Mouse (Mus musculus): ENCODE data around the gene Vrk3. TPM values are rescaled to one million over a fixed set of nuclear protein-coding genes. Genes with fewer than 3 reads are reported as not detected.

Gene Vrk3
- polyA plus RNA-seq, 1 experiment from 2014 or later: 28.1 TPM

DNA sequence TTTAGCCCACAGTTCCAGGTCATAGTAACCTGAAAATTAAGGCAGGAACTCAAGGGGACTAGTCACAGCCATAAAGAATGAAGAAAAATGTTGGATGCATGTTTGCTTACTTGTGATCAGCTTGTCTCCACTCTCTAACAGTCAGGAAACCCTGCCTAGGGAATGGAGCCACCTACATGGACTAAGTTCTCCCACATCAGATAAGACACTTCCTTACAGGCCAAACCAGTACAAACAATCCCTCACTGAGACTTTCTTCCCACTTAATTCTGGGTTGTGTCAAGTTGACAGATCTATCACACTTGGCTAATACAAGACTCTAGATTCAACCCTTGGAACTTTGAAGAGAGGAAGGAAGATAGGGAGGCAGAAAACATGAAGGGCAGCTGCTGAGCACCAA lies 12.2 kb downstream of the Vrk3 start:
- Histone ChIP-seq H3K4me3 (replicated peaks) (no peak overlapping the region), H3K4me1 (replicated peaks) (no peaks in the 10 kb centered on the region), H3K9ac (no peak overlapping the region), H3K36me3 (replicated peaks) (peaks cover 92% of the 10 kb centered on the region), H3K27me3 (no peaks in the 10 kb centered on the region), H3K4me2 (no peak overlapping the region), H3K27ac (replicated peaks) (no peak overlapping the region), H3K9me3 (replicated peaks) (no peaks in the 10 kb centered on the region)
- no peak for ATAC-seq (ENCODE audit: insufficient read depth)

DNA sequence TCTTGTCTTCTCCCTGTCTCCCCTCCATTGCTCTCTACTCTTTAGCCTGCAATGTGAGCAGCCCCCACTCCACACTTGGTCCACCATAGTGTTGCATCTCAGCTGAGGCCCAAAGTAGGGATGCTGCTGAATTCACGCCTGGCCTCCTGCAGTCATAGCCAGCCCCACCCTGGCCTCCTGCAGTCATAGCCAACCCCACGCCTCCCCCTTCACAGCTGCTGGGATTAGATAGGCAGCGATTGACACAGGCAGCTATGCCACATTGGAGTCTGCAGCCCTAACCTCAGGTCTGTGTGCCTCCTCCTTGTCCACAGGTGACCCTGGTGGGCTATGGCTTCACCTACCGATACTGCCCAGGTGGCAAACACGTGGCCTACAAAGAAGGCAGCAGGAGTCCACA lies 19.9 kb downstream of the Vrk3 start:
- peak; percentile 63 for ATAC-seq (ENCODE audit: insufficient read depth)

DNA sequence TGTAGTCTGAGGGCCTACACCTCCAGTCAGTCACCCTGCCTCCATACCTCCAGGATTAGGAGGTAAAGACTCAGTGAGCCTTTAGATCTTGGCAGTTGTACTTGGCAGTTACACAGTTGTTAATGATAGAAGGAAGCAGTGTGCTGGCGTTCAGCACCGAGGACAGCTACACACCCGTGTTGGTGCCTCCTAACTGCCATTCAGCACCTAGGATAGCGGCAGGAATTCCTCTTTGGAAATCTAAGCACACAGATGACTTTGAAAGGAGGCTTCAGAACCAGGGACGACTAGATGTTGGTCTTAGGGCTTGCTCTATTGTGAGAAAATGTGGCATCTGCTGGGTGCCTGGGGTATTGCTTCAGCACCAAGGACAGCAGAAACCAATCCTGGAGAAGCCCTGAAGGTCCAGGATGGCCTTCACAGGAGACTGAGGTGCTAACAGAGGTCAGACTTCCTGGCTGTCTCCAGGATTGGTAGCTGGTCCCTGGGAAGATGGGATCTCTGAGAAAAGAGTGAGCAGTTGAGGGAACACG lies 21.9 kb downstream of the Vrk3 start:
- no peak for ATAC-seq (ENCODE audit: insufficient read depth)

More for the DNA sequence above, 19.9 kb downstream of the Vrk3 start:
- H3K9me3 ChIP-seq (replicated peaks): no peaks in the 10 kb centered on the region
- no peak overlapping the region for H3K9ac ChIP-seq
- H3K4me1 ChIP-seq (replicated peaks): peaks cover 67% of the 10 kb centered on the region
- H3K27ac ChIP-seq (replicated peaks): peak overlapping the region; percentile 63
- H3K36me3 ChIP-seq (replicated peaks): peaks cover 91% of the 10 kb centered on the region
- no peaks in the 10 kb centered on the region for H3K27me3 ChIP-seq
- H3K4me2 ChIP-seq: peak overlapping the region; percentile 52
- WGBS (ENCODE audit: insufficient replicate concordance): 46% methylated on average over 5 of the region's 5 CpGs
- no peak overlapping the region for H3K4me3 ChIP-seq (replicated peaks)

DNA sequence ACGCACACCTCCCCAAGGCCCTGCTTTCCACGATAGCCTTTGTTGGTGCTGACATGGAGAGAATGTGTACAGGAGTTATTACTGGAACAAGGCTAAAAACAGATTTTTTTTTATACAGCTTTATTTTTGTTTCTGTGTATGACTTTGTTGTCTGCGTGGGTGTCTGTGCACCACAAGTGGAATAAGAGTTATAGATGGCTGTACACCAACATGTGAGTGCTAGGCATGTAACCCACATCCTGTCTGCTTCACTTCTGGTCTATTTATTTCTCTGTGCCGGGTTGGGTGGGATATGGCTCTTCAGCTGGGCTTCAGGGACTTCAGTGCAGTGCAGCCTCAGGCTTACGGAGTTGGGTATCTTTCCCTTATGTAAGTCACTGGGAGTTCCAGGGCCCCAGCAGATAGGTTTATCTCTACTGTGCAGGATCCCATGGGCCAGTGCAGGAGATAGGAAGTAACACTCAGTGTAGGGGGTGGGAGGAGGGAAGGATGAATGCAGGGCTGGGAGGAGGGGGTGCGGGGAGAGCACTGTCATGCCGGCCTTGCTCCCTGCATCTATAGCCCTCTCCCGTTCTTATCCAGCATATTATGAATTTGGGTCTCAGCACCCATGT lies 24.5 kb downstream of the Vrk3 start:
- Histone ChIP-seq H3K9me3 (replicated peaks) (no peaks in the 10 kb centered on the region), H3K4me1 (replicated peaks) (peaks cover 75% of the 10 kb centered on the region), H3K27me3 (no peaks in the 10 kb centered on the region), H3K27ac (replicated peaks) (peak overlapping the region; percentile 79), H3K4me2 (peak overlapping the region; percentile 43), H3K36me3 (replicated peaks) (peaks cover 88% of the 10 kb centered on the region), H3K4me3 (replicated peaks) (no peak overlapping the region), H3K9ac (no peak overlapping the region; the same call in 1 of the 2 replicates)
- ATAC-seq (ENCODE audit: insufficient read depth): peak; percentile 93
- 38% methylated on average over 8 of the region's 8 CpGs for WGBS (ENCODE audit: insufficient replicate concordance)

More for the DNA sequence above, 21.9 kb downstream of the Vrk3 start:
- Histone ChIP-seq H3K9me3 (replicated peaks) (no peaks in the 10 kb centered on the region), H3K4me3 (replicated peaks) (no peak overlapping the region), H3K9ac (no peak overlapping the region), H3K4me2 (no peak overlapping the region), H3K4me1 (replicated peaks) (peaks cover 77% of the 10 kb centered on the region), H3K36me3 (replicated peaks) (peaks cover 91% of the 10 kb centered on the region), H3K27ac (replicated peaks) (no peak overlapping the region), H3K27me3 (no peaks in the 10 kb centered on the region)
- WGBS (ENCODE audit: insufficient replicate concordance): 23% methylated on average over 6 of the region's 6 CpGs

DNA sequence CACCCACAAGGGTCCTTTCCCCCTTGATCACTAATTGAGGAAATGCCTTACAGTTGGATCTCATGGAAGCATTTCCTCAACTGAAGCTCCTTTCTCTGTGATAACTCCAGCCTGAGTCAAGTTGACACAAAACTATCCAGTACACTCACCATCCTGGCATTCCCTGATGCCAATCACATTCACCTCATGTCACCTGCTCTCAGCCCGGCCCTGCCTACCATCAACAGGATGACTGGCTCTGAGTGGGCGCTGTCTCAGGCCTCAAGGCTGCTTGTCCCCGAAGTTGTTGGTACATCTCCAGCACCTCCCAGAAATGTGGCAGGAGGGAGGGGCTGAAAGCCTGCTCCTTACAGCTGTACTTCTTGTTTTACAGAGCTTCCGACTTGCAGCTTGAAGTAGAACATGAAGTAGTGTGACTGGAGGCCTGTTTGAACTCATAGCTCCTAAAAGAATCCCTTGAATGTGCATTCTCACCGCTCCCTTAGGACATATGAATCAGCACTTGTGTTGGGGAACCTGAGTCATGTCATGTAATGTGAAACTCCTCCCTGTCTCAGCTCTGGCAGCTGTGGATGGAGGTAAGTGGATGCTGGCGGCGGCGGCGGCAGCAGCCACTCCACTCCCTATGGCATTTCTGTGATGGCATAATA lies 28.8 kb downstream of the Vrk3 start:
- Histone ChIP-seq H3K27ac (replicated peaks) (peak overlapping the region; percentile 83), H3K9ac (no peak overlapping the region), H3K4me1 (replicated peaks) (peaks cover 36% of the 10 kb centered on the region), H3K4me2 (peak overlapping the region; percentile 32; the same call in 1 of the 2 replicates), H3K9me3 (replicated peaks) (no peaks in the 10 kb centered on the region), H3K36me3 (replicated peaks) (peaks cover 48% of the 10 kb centered on the region), H3K27me3 (no peaks in the 10 kb centered on the region), H3K4me3 (replicated peaks) (no peak overlapping the region)
- ATAC-seq (ENCODE audit: insufficient read depth): peak; percentile 30
- 81% methylated on average over 9 of the region's 9 CpGs for WGBS (ENCODE audit: insufficient replicate concordance)

DNA sequence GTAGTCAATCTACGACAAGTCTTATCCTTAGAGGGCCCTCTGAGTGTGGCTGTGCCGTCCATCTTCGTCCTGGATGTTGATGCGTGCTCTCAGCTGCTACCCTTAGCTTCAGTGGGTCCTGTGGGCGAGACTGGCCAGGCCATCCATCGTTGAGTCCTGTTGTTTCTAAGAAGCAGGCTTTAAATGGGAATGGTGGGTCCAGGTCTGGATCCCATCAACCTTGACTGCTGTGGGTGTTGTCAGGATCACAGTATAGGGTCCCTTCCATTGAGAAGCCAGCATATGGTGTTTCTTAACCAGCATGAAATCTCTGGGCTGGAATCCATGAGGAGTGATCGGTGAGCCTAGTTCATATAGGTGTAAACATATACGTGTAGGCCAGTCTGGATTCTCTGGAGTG lies 31.9 kb downstream of the Vrk3 start:
- Histone ChIP-seq H3K4me3 (replicated peaks) (no peak overlapping the region), H3K9me3 (replicated peaks) (no peaks in the 10 kb centered on the region), H3K27ac (replicated peaks) (no peak overlapping the region), H3K4me2 (no peak overlapping the region), H3K9ac (no peak overlapping the region), H3K27me3 (peaks cover 4% of the 10 kb centered on the region; the same call in 1 of the 2 replicates), H3K4me1 (replicated peaks) (peaks cover 14% of the 10 kb centered on the region), H3K36me3 (replicated peaks) (peaks cover 25% of the 10 kb centered on the region)
- WGBS (ENCODE audit: insufficient replicate concordance): 80% methylated on average over 8 of the region's 8 CpGs
- ATAC-seq (ENCODE audit: insufficient read depth): no peak

DNA sequence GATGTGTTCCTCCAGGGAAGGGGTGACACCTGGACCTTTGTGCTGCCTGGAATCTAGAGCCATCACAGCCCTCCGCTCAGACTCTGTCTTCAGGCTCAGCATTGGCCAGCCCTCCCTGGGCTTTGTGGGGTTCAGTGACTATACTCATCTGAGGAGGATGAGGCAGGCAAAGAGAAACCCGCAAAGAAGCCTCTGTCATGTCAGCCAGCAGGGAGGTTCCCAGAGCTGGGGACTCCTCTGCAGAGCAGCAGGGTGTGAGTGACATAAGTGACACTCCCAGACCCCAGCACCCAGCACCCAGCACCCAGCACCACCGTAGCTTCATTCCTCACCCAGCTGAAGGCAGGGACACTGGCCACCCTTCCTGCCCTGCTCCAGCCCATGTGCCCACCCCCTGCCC lies 41.3 kb downstream of the Vrk3 start:
- WGBS (ENCODE audit: insufficient replicate concordance): 54% methylated on average over 3 of the region's 3 CpGs
- no peaks in the 10 kb centered on the region for H3K36me3 ChIP-seq (replicated peaks)
- H3K9ac ChIP-seq: no peak overlapping the region
- no peak overlapping the region for H3K4me2 ChIP-seq
- peaks cover 6% of the 10 kb centered on the region; the same call in 1 of the 2 replicates for H3K27me3 ChIP-seq
- no peak overlapping the region for H3K4me3 ChIP-seq (replicated peaks)
- H3K4me1 ChIP-seq (replicated peaks): no peaks in the 10 kb centered on the region
- H3K27ac ChIP-seq (replicated peaks): no peak overlapping the region
- no peak for ATAC-seq (ENCODE audit: insufficient read depth)
- H3K9me3 ChIP-seq (replicated peaks): no peaks in the 10 kb centered on the region

DNA sequence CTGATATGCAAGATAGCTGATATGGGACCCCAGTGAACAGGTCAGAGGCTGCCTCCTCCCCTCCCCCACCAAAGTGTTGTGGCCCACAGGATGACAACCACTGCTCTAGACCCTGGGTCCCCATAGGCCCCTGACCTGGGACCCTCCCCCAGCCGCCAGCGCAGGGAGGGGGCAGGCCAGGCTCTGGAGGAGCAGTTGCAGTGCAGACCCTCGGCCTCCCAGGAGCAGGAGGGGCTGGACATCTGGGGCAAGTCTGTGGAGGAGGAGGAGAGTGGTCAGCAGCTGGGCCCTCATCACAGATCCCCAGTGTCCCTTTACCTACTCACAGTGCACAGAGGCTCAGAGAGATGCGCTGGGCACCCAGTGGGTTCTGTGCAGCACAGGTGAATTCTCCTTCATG lies 41.9 kb downstream of the Vrk3 start:
- ATAC-seq (ENCODE audit: insufficient read depth): no peak
- Histone ChIP-seq H3K27ac (replicated peaks) (no peak overlapping the region), H3K27me3 (peaks cover 6% of the 10 kb centered on the region; the same call in 1 of the 2 replicates), H3K9ac (no peak overlapping the region), H3K4me2 (no peak overlapping the region), H3K9me3 (replicated peaks) (no peaks in the 10 kb centered on the region), H3K36me3 (replicated peaks) (no peaks in the 10 kb centered on the region), H3K4me3 (replicated peaks) (no peak overlapping the region), H3K4me1 (replicated peaks) (no peaks in the 10 kb centered on the region)
- 51% methylated on average over 4 of the region's 4 CpGs for WGBS (ENCODE audit: insufficient replicate concordance)

DNA sequence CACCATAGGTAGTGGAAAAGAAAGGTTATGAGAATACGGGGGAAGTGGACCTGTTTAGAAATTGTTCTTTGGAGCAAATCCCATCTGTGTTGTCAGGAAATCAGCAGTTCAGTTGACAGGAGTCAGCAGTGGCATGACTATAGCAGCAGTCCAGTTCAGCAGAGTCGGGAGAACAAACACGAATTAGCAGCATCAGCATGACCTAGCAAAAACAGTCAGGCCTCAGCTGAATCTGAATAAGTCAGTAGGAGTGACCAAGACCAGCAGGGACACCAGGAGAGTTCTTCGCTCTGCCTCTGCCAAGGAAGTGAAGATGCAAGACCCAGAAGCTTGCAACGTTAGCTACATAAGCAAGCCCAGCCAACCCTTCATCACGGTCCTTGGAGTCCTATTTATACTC lies 44.6 kb downstream of the Vrk3 start:
- Histone ChIP-seq H3K9ac (no peak overlapping the region), H3K27me3 (no peaks in the 10 kb centered on the region; the same call in 1 of the 2 replicates), H3K4me1 (replicated peaks) (no peaks in the 10 kb centered on the region), H3K9me3 (replicated peaks) (no peaks in the 10 kb centered on the region), H3K27ac (replicated peaks) (no peak overlapping the region), H3K4me3 (replicated peaks) (no peak overlapping the region), H3K4me2 (no peak overlapping the region), H3K36me3 (replicated peaks) (no peaks in the 10 kb centered on the region)
- WGBS (ENCODE audit: insufficient replicate concordance): 66% methylated on average over 6 of the region's 6 CpGs
- ATAC-seq (ENCODE audit: insufficient read depth): no peak

DNA sequence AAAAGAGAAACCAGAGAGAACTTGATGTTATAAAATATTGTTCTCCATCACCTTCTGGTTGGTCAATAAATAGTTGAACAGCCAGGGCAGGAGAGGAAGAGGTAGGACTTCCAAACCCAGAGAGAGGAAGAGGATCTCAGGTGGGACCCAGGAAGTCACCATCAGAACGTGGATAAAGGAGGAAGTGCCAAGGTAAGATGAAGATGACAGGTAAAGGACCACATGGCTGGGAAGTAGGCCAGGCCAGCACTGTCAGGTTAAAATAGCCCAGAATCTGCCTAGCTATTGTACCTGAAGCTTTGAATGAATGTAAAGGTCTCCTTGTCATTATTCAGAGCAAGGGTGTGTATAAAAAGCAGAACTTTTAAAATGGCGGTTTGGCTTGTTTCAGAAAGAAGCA lies 60.7 kb downstream of the Vrk3 start:
- Histone ChIP-seq H3K36me3 (replicated peaks) (peaks cover 1% of the 10 kb centered on the region; the same call in 1 of the 2 replicates), H3K9me3 (replicated peaks) (no peaks in the 10 kb centered on the region), H3K27me3 (0 out of 2 replicates have a peak, but pooled peaks cover 9% of the 10 kb centered on the region), H3K4me2 (no peak overlapping the region), H3K9ac (no peak overlapping the region), H3K27ac (replicated peaks) (no peak overlapping the region), H3K4me1 (replicated peaks) (0 out of 2 replicates have a peak, but pooled peaks cover 4% of the 10 kb centered on the region), H3K4me3 (replicated peaks) (no peak overlapping the region)
- ATAC-seq (ENCODE audit: insufficient read depth): no peak
- WGBS (ENCODE audit: insufficient replicate concordance): 49% methylated on average over 2 of the region's 2 CpGs

DNA sequence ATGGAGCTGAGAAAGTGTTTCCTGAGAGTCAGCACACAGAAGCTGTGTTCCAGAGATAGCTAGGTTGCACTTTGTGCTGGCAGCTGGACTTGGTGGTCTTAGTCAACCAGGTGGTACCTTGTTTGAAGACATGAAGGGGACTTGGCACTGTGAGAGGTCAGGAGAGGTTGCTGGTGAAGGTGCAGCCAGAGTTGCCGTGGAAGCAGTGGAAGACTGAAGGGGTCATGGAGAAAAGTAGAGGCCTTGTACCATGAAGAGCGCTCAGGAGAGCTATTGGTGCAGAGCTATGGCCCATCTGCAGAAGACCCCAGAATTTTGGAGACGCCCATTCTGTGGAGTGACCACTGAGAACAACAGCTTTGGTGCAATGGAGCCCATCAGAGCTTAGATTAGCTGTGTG lies 61.3 kb downstream of the Vrk3 start:
- peaks cover 7% of the 10 kb centered on the region; the same call in 1 of the 2 replicates for H3K36me3 ChIP-seq (replicated peaks)
- ATAC-seq (ENCODE audit: insufficient read depth): no peak
- no peak overlapping the region for H3K4me3 ChIP-seq (replicated peaks)
- H3K9me3 ChIP-seq (replicated peaks): no peaks in the 10 kb centered on the region
- peaks cover 5% of the 10 kb centered on the region; the same call in 1 of the 2 replicates for H3K4me1 ChIP-seq (replicated peaks)
- 72% methylated on average over 3 of the region's 3 CpGs for WGBS (ENCODE audit: insufficient replicate concordance)
- H3K4me2 ChIP-seq: no peak overlapping the region
- H3K27me3 ChIP-seq: 0 out of 2 replicates have a peak, but pooled peaks cover 9% of the 10 kb centered on the region
- H3K9ac ChIP-seq: no peak overlapping the region
- no peak overlapping the region for H3K27ac ChIP-seq (replicated peaks)

All from liver, embryonic 15.5 days (tissue).